In the genomic region with DNA sequence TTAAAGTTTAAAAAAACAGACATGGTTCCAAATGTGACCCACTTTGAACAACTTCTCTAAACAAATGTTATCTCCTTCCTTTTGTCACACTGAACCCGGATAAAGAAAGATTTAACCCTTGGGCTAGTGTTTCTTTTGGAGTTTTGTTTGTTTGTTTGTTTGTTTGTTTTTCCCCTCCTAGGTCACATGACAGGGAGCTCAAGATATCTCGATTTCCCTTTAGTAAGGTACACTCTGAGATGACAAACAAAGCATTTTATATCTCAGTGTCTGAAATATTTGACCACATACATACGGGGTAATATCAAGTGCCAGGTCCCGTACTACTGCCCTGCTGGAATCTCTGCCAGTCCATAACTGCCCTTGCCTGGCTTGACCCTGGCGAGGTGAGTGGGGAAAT, we compare ENCODE assay signal across 8 mouse cellular contexts. TPM values are rescaled to one million over a fixed set of nuclear protein-coding genes. Genes with fewer than 3 reads are reported as not detected.
DNase-seq lines count a peak whose midpoint lies in the region; ATAC-seq lines count a peak whose summit lies in the region.

No protein-coding gene starts in this region.

- H3K9ac ChIP-seq in kidney, embryonic 14.5 days (ENCODE audit: low read depth, low read length) = no peak overlapping the region
- no peak overlapping the region for H3K9ac ChIP-seq in embryonic facial prominence, embryonic 11.5 days (replicated peaks; ENCODE audit: low read length)
- no peak overlapping the region for H3K9ac ChIP-seq in intestine, embryonic 15.5 days
- no peak overlapping the region for H3K9ac ChIP-seq in midbrain, embryonic 16.5 days (ENCODE audit: low read depth, low read length)

- no peaks in the 10 kb centered on the region for H3K27me3 ChIP-seq in kidney, embryonic 14.5 days (ENCODE audit: control insufficient read depth, insufficient read depth, low read length)
- H3K27me3 ChIP-seq in embryonic facial prominence, embryonic 11.5 days (ENCODE audit: control insufficient read depth, insufficient read depth, low read length) = no peaks in the 10 kb centered on the region
- H3K27me3 ChIP-seq in intestine, embryonic 15.5 days (replicated peaks) = no peaks in the 10 kb centered on the region
- H3K27me3 ChIP-seq in midbrain, embryonic 16.5 days (ENCODE audit: control insufficient read depth, insufficient read depth, low read depth, low read length) = peaks cover 6% of the 10 kb centered on the region

- no peak for DNase-seq in kidney, adult 11 months
- DNase-seq in embryonic facial prominence, embryonic 11.5 days (ENCODE audit: low spot score) = no peak
- no peak for DNase-seq in embryo, embryonic 10.5 days (ENCODE audit: low spot score)
- DNase-seq in urinary bladder, postnatal 14 days (ENCODE audit: low spot score) = no peak

- no peaks in the 10 kb centered on the region for H3K36me3 ChIP-seq in kidney, embryonic 14.5 days (ENCODE audit: control insufficient read depth, insufficient read depth, low read length)
- no peaks in the 10 kb centered on the region for H3K36me3 ChIP-seq in embryonic facial prominence, embryonic 11.5 days (replicated peaks; ENCODE audit: control insufficient read depth, insufficient read depth, low read depth, low read length)
- no peaks in the 10 kb centered on the region for H3K36me3 ChIP-seq in intestine, embryonic 15.5 days
- H3K36me3 ChIP-seq in midbrain, embryonic 16.5 days (ENCODE audit: control insufficient read depth, insufficient read depth, low read length) = no peaks in the 10 kb centered on the region

- H3K4me3 ChIP-seq in kidney, embryonic 14.5 days (ENCODE audit: low read length) = peak overlapping the region; percentile 51; the same call in 1 of the 2 replicates
- H3K4me3 ChIP-seq in embryonic facial prominence, embryonic 11.5 days (ENCODE audit: low read depth, low read length) = 0 out of 2 replicates have a peak overlapping the region, but pooled peaks have one; percentile 34
- peak overlapping the region; percentile 39; the same call in 1 of the 2 replicates for H3K4me3 ChIP-seq in intestine, embryonic 15.5 days (replicated peaks)
- peak overlapping the region; percentile 26 for H3K4me3 ChIP-seq in midbrain, embryonic 16.5 days (ENCODE audit: low read depth, low read length)

- peak overlapping the region; percentile 42 for H3K4me2 ChIP-seq in kidney, embryonic 14.5 days (replicated peaks; ENCODE audit: low read depth, low read length)
- H3K4me2 ChIP-seq in embryonic facial prominence, embryonic 11.5 days (ENCODE audit: low read depth, low read length) = no peak overlapping the region; the same call in 1 of the 2 replicates
- peak overlapping the region; percentile 50 for H3K4me2 ChIP-seq in intestine, embryonic 15.5 days (replicated peaks)
- H3K4me2 ChIP-seq in midbrain, embryonic 16.5 days (ENCODE audit: low read length) = peak overlapping the region; percentile 44

- WGBS in kidney, embryonic 14.5 days = 43% methylated on average over 5 of the region's 5 CpGs
- 29% methylated on average over 5 of the region's 5 CpGs for WGBS in embryonic facial prominence, embryonic 11.5 days
- WGBS in intestine, embryonic 15.5 days = 42% methylated on average over 5 of the region's 5 CpGs
- 39% methylated on average over 5 of the region's 5 CpGs for WGBS in midbrain, embryonic 16.5 days

- no peaks in the 10 kb centered on the region for H3K4me1 ChIP-seq in kidney, embryonic 14.5 days (ENCODE audit: control insufficient read depth, insufficient read depth, low read length)
- H3K4me1 ChIP-seq in embryonic facial prominence, embryonic 11.5 days (ENCODE audit: control insufficient read depth, insufficient read depth, low read length) = no peaks in the 10 kb centered on the region
- H3K4me1 ChIP-seq in intestine, embryonic 15.5 days (replicated peaks) = no peaks in the 10 kb centered on the region
- no peaks in the 10 kb centered on the region; the same call in 1 of the 2 replicates for H3K4me1 ChIP-seq in midbrain, embryonic 16.5 days (ENCODE audit: control insufficient read depth, insufficient read depth, low read length)

- no peak overlapping the region for H3K27ac ChIP-seq in kidney, embryonic 14.5 days (ENCODE audit: low read depth, low read length)
- H3K27ac ChIP-seq in embryonic facial prominence, embryonic 11.5 days (replicated peaks; ENCODE audit: low read depth, low read length) = no peak overlapping the region
- no peak overlapping the region for H3K27ac ChIP-seq in intestine, embryonic 15.5 days
- no peak overlapping the region for H3K27ac ChIP-seq in midbrain, embryonic 16.5 days (ENCODE audit: low read length)

- ATAC-seq in kidney, embryonic 14.5 days (ENCODE audit: low FRiP score, low TSS enrichment) = no peak
- ATAC-seq in embryonic facial prominence, embryonic 11.5 days (replicated peaks; ENCODE audit: insufficient number of reproducible peaks, low FRiP score, low TSS enrichment, low read depth) = no peak
- ATAC-seq in intestine, embryonic 15.5 days = no peak
- no peak for ATAC-seq in midbrain, embryonic 16.5 days
- no peak for ATAC-seq in granulocyte monocyte progenitor cell, adult 5-6 weeks (replicated peaks; ENCODE audit: poor library complexity, severe bottlenecking)

- H3K9me3 ChIP-seq in kidney, embryonic 14.5 days (ENCODE audit: control insufficient read depth, low read length) = no peaks in the 10 kb centered on the region
- H3K9me3 ChIP-seq in embryonic facial prominence, embryonic 11.5 days (replicated peaks; ENCODE audit: control insufficient read depth, low read length) = no peaks in the 10 kb centered on the region
- no peaks in the 10 kb centered on the region for H3K9me3 ChIP-seq in intestine, embryonic 15.5 days
- no peaks in the 10 kb centered on the region for H3K9me3 ChIP-seq in midbrain, embryonic 16.5 days (replicated peaks; ENCODE audit: control insufficient read depth, low read length, poor library complexity, severe bottlenecking)

RNA-seq across cellular contexts. Expression of a gene that starts 49.9 kb away (rescaled TPM):
- 27.1 and 42.5 TPM in 2 replicates for polyA plus RNA-seq in kidney, embryonic 14.5 days (2014; fragmentation: Nextera tagmentation; extraction: Ambion mirVana)
- polyA plus RNA-seq in embryonic facial prominence, embryonic 11.5 days (2014; fragmentation: Nextera tagmentation; extraction: Ambion mirVana) = 23.1 and 25.1 TPM in 2 replicates
- 15.0 and 16.4 TPM in 2 replicates for polyA plus RNA-seq in intestine, embryonic 15.5 days (2015; fragmentation: Nextera tagmentation; extraction: Ambion mirVana)
- 2.9 and 3.5 TPM in 2 replicates for polyA plus RNA-seq in midbrain, embryonic 16.5 days (2015; fragmentation: Nextera tagmentation; extraction: Ambion mirVana)
- total RNA-seq in granulocyte monocyte progenitor cell, adult 5-6 weeks (2014; fragmentation: Nextera tagmentation) = 243 and 249 TPM in 2 replicates
- total RNA-seq in granulocyte monocyte progenitor cell, adult 5-6 weeks (2017) = 665 and 823 TPM in 2 replicates

RNA-seq across cellular contexts. Expression of a gene that starts 50.1 kb away (rescaled TPM):
- polyA plus RNA-seq in kidney, embryonic 14.5 days (2014; fragmentation: Nextera tagmentation; extraction: Ambion mirVana) = 4,540 and 6,439 TPM in 2 replicates
- polyA plus RNA-seq in embryonic facial prominence, embryonic 11.5 days (2014; fragmentation: Nextera tagmentation; extraction: Ambion mirVana) = 5,875 and 5,942 TPM in 2 replicates
- polyA plus RNA-seq in intestine, embryonic 15.5 days (2015; fragmentation: Nextera tagmentation; extraction: Ambion mirVana) = 2,704 and 3,243 TPM in 2 replicates
- 276 and 359 TPM in 2 replicates for polyA plus RNA-seq in midbrain, embryonic 16.5 days (2015; fragmentation: Nextera tagmentation; extraction: Ambion mirVana)
- total RNA-seq in granulocyte monocyte progenitor cell, adult 5-6 weeks (2014; fragmentation: Nextera tagmentation) = 38.3 and 85.3 TPM in 2 replicates
- 5,843 and 7,480 TPM in 2 replicates for total RNA-seq in granulocyte monocyte progenitor cell, adult 5-6 weeks (2017)

RNA-seq across cellular contexts. Expression of a gene that starts 51.4 kb away (rescaled TPM):
- polyA plus RNA-seq in kidney, embryonic 14.5 days (2014; fragmentation: Nextera tagmentation; extraction: Ambion mirVana) = 23.1 and 41.1 TPM in 2 replicates
- 13.9 and 16.6 TPM in 2 replicates for polyA plus RNA-seq in embryonic facial prominence, embryonic 11.5 days (2014; fragmentation: Nextera tagmentation; extraction: Ambion mirVana)
- 12.0 and 15.9 TPM in 2 replicates for polyA plus RNA-seq in intestine, embryonic 15.5 days (2015; fragmentation: Nextera tagmentation; extraction: Ambion mirVana)
- 2.6 and 2.8 TPM in 2 replicates for polyA plus RNA-seq in midbrain, embryonic 16.5 days (2015; fragmentation: Nextera tagmentation; extraction: Ambion mirVana)
- 21.5 and 58.9 TPM in 2 replicates for total RNA-seq in granulocyte monocyte progenitor cell, adult 5-6 weeks (2014; fragmentation: Nextera tagmentation)
- 1,825 and 2,129 TPM in 2 replicates for total RNA-seq in granulocyte monocyte progenitor cell, adult 5-6 weeks (2017)
